Mouse (Mus musculus) CD4-positive helper T cell, adult 2 months (primary cell): Measurements from ENCODE around the gene Jph3.

Source experiments
- DNase-seq: peaks from one replicate; pipeline ENCODE4 v3.0.0-alpha.2; 2012; ENCODE audit warnings: low read depth, missing footprints, low spot score

Jph3 gene

GRCm38 (mm10) chr8:121829777-121830362 lies 100.4 kb downstream of the Jph3 start:
- no peak for DNase-seq

DNA sequence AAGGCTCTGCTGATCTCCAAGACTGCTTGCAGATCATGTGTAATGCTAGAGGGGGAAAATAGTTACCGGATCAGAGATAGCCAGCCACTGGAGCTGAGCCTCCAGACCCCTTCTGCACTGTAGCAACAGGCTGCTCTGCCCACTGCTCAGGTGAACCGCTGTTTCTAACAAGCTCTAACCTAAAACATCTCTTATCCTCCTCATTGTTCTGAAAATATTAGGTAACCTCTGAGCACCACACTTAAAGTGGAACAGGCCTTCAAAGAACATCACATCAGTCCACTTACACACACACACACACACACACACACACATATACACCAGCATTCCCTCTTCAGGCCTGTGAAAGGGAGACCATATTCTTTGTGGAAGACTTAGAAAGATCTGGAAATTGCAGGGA lies 102.6 kb downstream of the Jph3 start:
- peak; percentile 16 for DNase-seq

DNA sequence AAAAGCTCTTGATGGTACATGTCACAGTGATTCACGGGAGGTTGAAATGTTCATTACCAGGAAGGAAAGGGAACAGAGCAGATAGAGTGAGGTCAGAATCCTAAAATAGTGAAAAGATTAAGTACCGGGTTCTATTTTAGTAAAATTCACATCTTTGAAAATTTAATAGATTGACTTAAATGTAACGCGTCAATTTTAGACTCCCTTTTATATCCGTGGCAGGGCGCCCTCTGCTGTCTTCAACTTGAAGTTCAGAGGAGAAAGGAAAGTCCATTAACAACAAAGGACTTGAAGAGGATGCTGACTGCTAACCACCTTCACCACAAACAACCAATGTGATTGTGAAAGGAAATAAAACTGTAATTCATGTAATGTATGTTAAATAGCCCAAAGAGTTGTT lies 103.1 kb downstream of the Jph3 start:
- DNase-seq: peak; percentile 87

GRCm38 (mm10) chr8:121841242-121841641 lies 111.8 kb downstream of the Jph3 start:
- peak; percentile 32 for DNase-seq

- DNase-seq: no peak
These were observed 112.9 kb downstream of the Jph3 start for GRCm38 (mm10) chr8:121842064-121842955.

DNA sequence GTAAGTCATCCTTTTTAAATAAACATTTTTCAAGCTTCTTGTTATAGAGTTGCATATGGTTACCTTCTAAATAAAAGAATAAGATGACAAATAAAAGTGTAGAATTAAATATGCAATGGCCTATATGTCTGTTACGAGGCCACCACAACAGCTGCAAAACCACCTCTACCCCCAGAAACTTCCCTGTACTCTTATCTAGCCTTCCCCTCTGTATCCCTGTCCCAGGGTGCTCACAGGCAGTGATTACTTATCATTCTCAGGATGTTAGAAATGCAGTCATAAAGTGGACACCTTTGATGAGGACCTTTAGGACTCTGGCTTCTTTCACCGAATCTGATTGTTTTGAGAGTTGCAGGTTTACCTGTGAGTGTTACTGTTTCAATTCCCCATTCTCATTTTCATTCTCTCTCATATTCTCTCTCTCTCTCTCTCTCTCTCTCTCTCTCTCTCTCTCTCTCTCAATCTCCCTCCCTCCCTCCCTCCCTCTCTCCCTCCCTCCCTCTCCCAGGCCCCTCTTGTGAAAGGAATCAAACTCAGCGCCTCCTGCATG lies 113.8 kb downstream of the Jph3 start:
- DNase-seq: no peak
